Mouse (Mus musculus) forebrain, embryonic 13.5 days (tissue): ENCODE data around the gene Chmp5. TPM values are rescaled to one million over a fixed set of nuclear protein-coding genes. Genes with fewer than 3 reads are reported as not detected.

ENCODE experiments used
- ATAC-seq: fragments of 200-750 bp; cut with Nextera tagmentation; 2 replicates; pipeline ENCODE4 v1.8.0; 2017
- H3K27ac ChIP-seq: fragments of 300-500 bp; sonication (generic); 2 replicates; pipeline ENCODE4 v1.5.1; 2015; ENCODE audit warnings: inconsistent platforms, mild to moderate bottlenecking, moderate library complexity
- H3K27me3 ChIP-seq: fragments of 300-500 bp; sonication (generic); 2 replicates; pipeline ENCODE4 v1.6.1; 2015; ENCODE audit warnings: mild to moderate bottlenecking, inconsistent platforms
- H3K36me3 ChIP-seq: fragments of 300-500 bp; sonication (generic); 2 replicates; pipeline ENCODE4 v1.6.1; 2015; ENCODE audit warnings: mild to moderate bottlenecking, inconsistent platforms; ENCODE audit not compliant: poor library complexity, severe bottlenecking
- H3K4me1 ChIP-seq: fragments of 300-500 bp; sonication (generic); 2 replicates; pipeline ENCODE4 v1.6.1; 2015; ENCODE audit warnings: inconsistent platforms
- H3K4me2 ChIP-seq: fragments of 300-500 bp; sonication (generic); 2 replicates; pipeline ENCODE4 v1.6.1; 2015; ENCODE audit warnings: inconsistent platforms, mild to moderate bottlenecking, moderate library complexity
- H3K4me3 ChIP-seq: fragments of 300-500 bp; sonication (generic); 2 replicates; pipeline ENCODE4 v1.5.1; 2015; ENCODE audit warnings: mild to moderate bottlenecking, inconsistent platforms
- H3K9ac ChIP-seq: fragments of 300-500 bp; sonication (generic); 2 replicates; pipeline ENCODE4 v1.6.1; 2015; ENCODE audit warnings: mild to moderate bottlenecking, inconsistent platforms
- H3K9me3 ChIP-seq: fragments of 300-500 bp; sonication (generic); replicated peaks from 2 replicates; pipeline ENCODE4 v1.6.1; 2016; ENCODE audit warnings: inconsistent platforms
- WGBS: fragments of 180-500 bp; shearing (Covaris S2); methylation state at CpG from one replicate; pipeline ENCODE4 v1.1.7; 2015; 5-methylcytosine and 5-hydroxymethylcytosine counted together
- polyA plus RNA-seq: library from polyadenylated mRNA; unstranded; fragments of >200 nt; fragmentation: Nextera tagmentation; extraction: Ambion mirVana; gene quantifications from 2 replicates; pipeline ENCODE4 v1.2.1, GENCODE M21; 2015

Gene Chmp5
- 169 and 179 TPM in 2 replicates for polyA plus RNA-seq

- Histone ChIP-seq H3K9ac (peak within 1 kb of the TSS; percentile 87), H3K36me3 (peaks cover 50% of the 10 kb centered on the region), H3K4me2 (peak within 1 kb of the TSS; percentile 88), H3K27me3 (no peaks in the 10 kb centered on the region), H3K9me3 (no peaks in the 10 kb centered on the region), H3K4me1 (peaks cover 25% of the 10 kb centered on the region), H3K4me3 (peak within 1 kb of the TSS; percentile 86), H3K27ac (peak within 1 kb of the TSS; percentile 78)
- ATAC-seq: peak; percentile 98
- WGBS: under 1% methylated on average over 47 of the region's 50 CpGs
Observed at GRCm38 (mm10) chr4:40948160-40948708, at the start of gene Chmp5, which contains the start of gene Bag1. Chmp5 (plus strand) TSS chr4:40948407. Bag1 (minus strand) TSS chr4:40948294.

GRCm38 (mm10) chr4:40898476-40899044 lies 49.6 kb upstream of the Chmp5 start:
- no peak for ATAC-seq
- Histone ChIP-seq H3K36me3 (no peaks in the 10 kb centered on the region), H3K9ac (no peak overlapping the region), H3K4me3 (no peak overlapping the region), H3K4me1 (no peaks in the 10 kb centered on the region), H3K27ac (no peak overlapping the region), H3K4me2 (no peak overlapping the region), H3K9me3 (no peaks in the 10 kb centered on the region), H3K27me3 (no peaks in the 10 kb centered on the region)
- 78% methylated on average over 6 of the region's 6 CpGs for WGBS

- no peak for ATAC-seq
- Histone ChIP-seq H3K36me3 (no peaks in the 10 kb centered on the region), H3K4me3 (no peak overlapping the region), H3K4me1 (no peaks in the 10 kb centered on the region), H3K4me2 (no peak overlapping the region), H3K27me3 (no peaks in the 10 kb centered on the region), H3K9ac (no peak overlapping the region), H3K9me3 (no peaks in the 10 kb centered on the region), H3K27ac (no peak overlapping the region)
- WGBS: 70% methylated on average over 2 of the region's 2 CpGs
Observed at GRCm38 (mm10) chr4:40899264-40899663, 48.9 kb upstream of the Chmp5 start.

GRCm38 (mm10) chr4:40900071-40900470 lies 48.1 kb upstream of the Chmp5 start:
- Histone ChIP-seq H3K4me2 (no peak overlapping the region), H3K4me1 (no peaks in the 10 kb centered on the region), H3K4me3 (no peak overlapping the region), H3K9ac (no peak overlapping the region), H3K27ac (no peak overlapping the region), H3K27me3 (no peaks in the 10 kb centered on the region), H3K9me3 (no peaks in the 10 kb centered on the region), H3K36me3 (no peaks in the 10 kb centered on the region)
- no peak for ATAC-seq
- 90% methylated on average over 3 of the region's 3 CpGs for WGBS

GRCm38 (mm10) chr4:40900612-40901011 lies 47.6 kb upstream of the Chmp5 start:
- Histone ChIP-seq H3K27ac (no peak overlapping the region), H3K27me3 (no peaks in the 10 kb centered on the region), H3K4me2 (no peak overlapping the region), H3K4me1 (no peaks in the 10 kb centered on the region), H3K9me3 (no peaks in the 10 kb centered on the region), H3K36me3 (no peaks in the 10 kb centered on the region), H3K4me3 (no peak overlapping the region), H3K9ac (no peak overlapping the region)
- ATAC-seq: no peak
- 91% methylated on average over 4 of the region's 4 CpGs for WGBS

- Histone ChIP-seq H3K9ac (no peak overlapping the region), H3K4me1 (peaks cover 6% of the 10 kb centered on the region; the same call in 1 of the 2 replicates), H3K27me3 (no peaks in the 10 kb centered on the region), H3K36me3 (no peaks in the 10 kb centered on the region), H3K4me2 (no peak overlapping the region), H3K27ac (no peak overlapping the region), H3K4me3 (no peak overlapping the region), H3K9me3 (no peaks in the 10 kb centered on the region)
- ATAC-seq: no peak
- 72% methylated on average over 1 of the region's 1 CpGs for WGBS
Observed at GRCm38 (mm10) chr4:40906298-40906697, 41.9 kb upstream of the Chmp5 start.

- Histone ChIP-seq H3K27ac (no peak overlapping the region), H3K9me3 (no peaks in the 10 kb centered on the region), H3K4me1 (peaks cover 6% of the 10 kb centered on the region; the same call in 1 of the 2 replicates), H3K4me2 (no peak overlapping the region), H3K9ac (no peak overlapping the region), H3K36me3 (no peaks in the 10 kb centered on the region), H3K4me3 (no peak overlapping the region), H3K27me3 (no peaks in the 10 kb centered on the region)
- ATAC-seq: no peak
- WGBS: 59% methylated on average over 20 of the region's 20 CpGs
Observed at GRCm38 (mm10) chr4:40908261-40908969, 39.8 kb upstream of the Chmp5 start.

GRCm38 (mm10) chr4:40914287-40914867 lies 33.8 kb upstream of the Chmp5 start:
- Histone ChIP-seq H3K9me3 (0 out of 2 replicates have a peak, but pooled peaks cover 5% of the 10 kb centered on the region), H3K36me3 (no peaks in the 10 kb centered on the region), H3K4me3 (no peak overlapping the region), H3K27me3 (no peaks in the 10 kb centered on the region), H3K27ac (no peak overlapping the region), H3K4me1 (no peaks in the 10 kb centered on the region), H3K9ac (no peak overlapping the region), H3K4me2 (no peak overlapping the region)
- ATAC-seq: no peak

- 0 out of 2 replicates have a peak, but pooled peaks cover 5% of the 10 kb centered on the region for H3K9me3 ChIP-seq
- H3K27ac ChIP-seq: no peak overlapping the region
- H3K4me2 ChIP-seq: no peak overlapping the region
- WGBS: 70% methylated on average over 5 of the region's 5 CpGs
- H3K4me1 ChIP-seq: no peaks in the 10 kb centered on the region
- H3K4me3 ChIP-seq: no peak overlapping the region
- no peaks in the 10 kb centered on the region for H3K36me3 ChIP-seq
- ATAC-seq: no peak
- H3K27me3 ChIP-seq: no peaks in the 10 kb centered on the region
- H3K9ac ChIP-seq: no peak overlapping the region
Observed at GRCm38 (mm10) chr4:40915947-40916346, 32.3 kb upstream of the Chmp5 start.

- 91% methylated on average over 7 of the region's 7 CpGs for WGBS
- H3K9me3 ChIP-seq: 0 out of 2 replicates have a peak, but pooled peaks cover 5% of the 10 kb centered on the region
- no peak overlapping the region for H3K9ac ChIP-seq
- H3K27ac ChIP-seq: no peak overlapping the region
- no peak overlapping the region for H3K4me3 ChIP-seq
- ATAC-seq: no peak
- H3K36me3 ChIP-seq: no peaks in the 10 kb centered on the region
- no peak overlapping the region for H3K4me2 ChIP-seq
- H3K27me3 ChIP-seq: no peaks in the 10 kb centered on the region
- H3K4me1 ChIP-seq: no peaks in the 10 kb centered on the region
Observed at GRCm38 (mm10) chr4:40916592-40917155, 31.5 kb upstream of the Chmp5 start.

GRCm38 (mm10) chr4:40919785-40920184 lies 28.4 kb upstream of the Chmp5 start, which contains the start of gene Spink4:
Spink4 (plus strand) TSS chr4:40920052.
- WGBS: 85% methylated on average over 3 of the region's 3 CpGs
- Histone ChIP-seq H3K27ac (no peak within 1 kb of the TSS), H3K36me3 (no peaks in the 10 kb centered on the region), H3K4me3 (no peak within 1 kb of the TSS), H3K4me2 (no peak within 1 kb of the TSS), H3K9ac (no peak within 1 kb of the TSS), H3K9me3 (0 out of 2 replicates have a peak, but pooled peaks cover 5% of the 10 kb centered on the region), H3K4me1 (no peaks in the 10 kb centered on the region), H3K27me3 (no peaks in the 10 kb centered on the region)
- no peak for ATAC-seq

- Histone ChIP-seq H3K9ac (no peak overlapping the region), H3K4me3 (no peak overlapping the region), H3K4me2 (no peak overlapping the region), H3K36me3 (no peaks in the 10 kb centered on the region), H3K4me1 (no peaks in the 10 kb centered on the region), H3K27ac (no peak overlapping the region), H3K9me3 (0 out of 2 replicates have a peak, but pooled peaks cover 5% of the 10 kb centered on the region), H3K27me3 (no peaks in the 10 kb centered on the region)
- no peak for ATAC-seq
- 82% methylated on average over 2 of the region's 2 CpGs for WGBS
Observed at GRCm38 (mm10) chr4:40920576-40920975, 27.6 kb upstream of the Chmp5 start.
